Mouse (Mus musculus) intestine, postnatal 0 days (tissue): ENCODE measurements around the gene Fcrlb. TPM values are rescaled to one million over a fixed set of nuclear protein-coding genes. Genes with fewer than 3 reads are reported as not detected.

Experiments used
- ATAC-seq: fragments of 200-750 bp; cut with Nextera tagmentation; 2 replicates; pipeline ENCODE4 v1.8.0; 2017; ENCODE audit warnings: mild to moderate bottlenecking, moderate TSS enrichment, moderate library complexity
- H3K27ac ChIP-seq: fragments of 300-500 bp; sonication (generic); 2 replicates; pipeline ENCODE4 v1.5.1; 2014; ENCODE audit warnings: mild to moderate bottlenecking, low read depth, low read length, moderate library complexity
- H3K27me3 ChIP-seq: fragments of 300-500 bp; sonication (generic); replicated peaks from 2 replicates; pipeline ENCODE4 v1.6.1; 2014; ENCODE audit warnings: low read length, mixed read lengths; ENCODE audit not compliant: control insufficient read depth, insufficient read depth
- H3K36me3 ChIP-seq: fragments of 300-500 bp; sonication (generic); 2 replicates; pipeline ENCODE4 v1.6.1; 2014; ENCODE audit warnings: mild to moderate bottlenecking, moderate library complexity; ENCODE audit not compliant: control insufficient read depth, insufficient read depth
- H3K4me1 ChIP-seq: fragments of 300-500 bp; sonication (generic); replicated peaks from 2 replicates; pipeline ENCODE4 v1.6.1; 2014; ENCODE audit warnings: antibody characterized with exemption, low read length, mixed read lengths; ENCODE audit not compliant: control insufficient read depth, insufficient read depth
- H3K4me2 ChIP-seq: fragments of 300-500 bp; sonication (generic); replicated peaks from 2 replicates; pipeline ENCODE4 v1.6.1; 2014; ENCODE audit warnings: low read depth, mild to moderate bottlenecking, moderate library complexity
- H3K4me3 ChIP-seq: fragments of 300-500 bp; sonication (generic); 2 replicates; pipeline ENCODE4 v1.5.1; 2014; ENCODE audit warnings: low read depth, low read length
- H3K9ac ChIP-seq: fragments of 300-500 bp; sonication (generic); 2 replicates; pipeline ENCODE4 v1.6.1; 2014; ENCODE audit warnings: mild to moderate bottlenecking, low read depth, low read length
- H3K9me3 ChIP-seq: fragments of 300-500 bp; sonication (generic); 2 replicates; pipeline ENCODE4 v1.6.1; 2016; ENCODE audit warnings: mixed run types; ENCODE audit not compliant: control insufficient read depth
- CTCF ChIP-seq: sonication (generic); IDR thresholded peaks from 2 replicates; pipeline ENCODE4 v1.5.1; 2016; ENCODE audit warnings: low read depth, mild to moderate bottlenecking, control low read depth, antibody characterized with exemption, moderate library complexity
- WGBS: fragments of 180-500 bp; shearing (Covaris S2); extraction: QIAGEN DNeasy Blood & Tissue Kit; methylation state at CpG from one replicate; pipeline ENCODE4 v1.1.7; 2014; 5-methylcytosine and 5-hydroxymethylcytosine counted together
- polyA plus RNA-seq: library from polyadenylated mRNA; unstranded; fragments of >200 nt; fragmentation: Nextera tagmentation; extraction: Ambion mirVana; gene quantifications from 2 replicates; pipeline ENCODE4 v1.2.1, GENCODE M21; 2015

Fcrlb gene
- polyA plus RNA-seq, 1 experiment from 2014 or later, result 0.12 TPM

GRCm38 (mm10) chr1:170892279-170892678 lies 20.5 kb downstream of the Fcrlb start:
- Histone ChIP-seq H3K9ac (no peak overlapping the region), H3K4me1 (no peaks in the 10 kb centered on the region), H3K9me3 (no peaks in the 10 kb centered on the region), H3K27me3 (no peaks in the 10 kb centered on the region), H3K36me3 (no peaks in the 10 kb centered on the region), H3K4me2 (no peak overlapping the region), H3K4me3 (no peak overlapping the region), H3K27ac (no peak overlapping the region)
- ATAC-seq, result no peak
- 55% methylated on average over 1 of the region's 1 CpGs for WGBS
- no peak for TF ChIP-seq CTCF

DNA sequence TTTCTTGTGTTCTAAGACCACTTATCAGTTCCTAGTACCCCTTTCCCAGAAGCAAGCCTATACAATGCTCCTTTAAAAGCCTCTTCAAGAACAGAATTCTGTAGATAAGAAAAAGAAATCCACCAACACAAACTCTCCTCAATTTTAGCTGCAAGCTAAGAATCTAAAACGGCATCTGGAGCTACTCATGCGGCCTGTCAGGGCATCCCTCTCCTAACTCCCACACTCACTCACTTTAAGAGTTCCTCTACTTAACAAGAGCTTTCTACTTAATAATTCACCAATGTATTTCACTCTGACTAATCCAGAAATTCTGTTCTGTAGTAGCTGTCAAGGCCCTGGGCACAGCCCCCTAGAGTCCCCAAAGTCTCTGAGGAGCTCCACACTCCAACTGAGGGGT lies 21.1 kb downstream of the Fcrlb start:
- Histone ChIP-seq H3K4me1 (no peaks in the 10 kb centered on the region), H3K4me2 (no peak overlapping the region), H3K4me3 (no peak overlapping the region), H3K9me3 (no peaks in the 10 kb centered on the region), H3K27ac (no peak overlapping the region), H3K36me3 (no peaks in the 10 kb centered on the region), H3K9ac (no peak overlapping the region), H3K27me3 (no peaks in the 10 kb centered on the region)
- WGBS, result 62% methylated on average over 2 of the region's 2 CpGs
- ATAC-seq, result no peak
- no peak for TF ChIP-seq CTCF

GRCm38 (mm10) chr1:170889310-170889709 lies 23.4 kb downstream of the Fcrlb start:
- Histone ChIP-seq H3K9ac (no peak overlapping the region), H3K27me3 (no peaks in the 10 kb centered on the region), H3K4me3 (no peak overlapping the region), H3K27ac (no peak overlapping the region), H3K9me3 (no peaks in the 10 kb centered on the region), H3K4me1 (no peaks in the 10 kb centered on the region), H3K36me3 (no peaks in the 10 kb centered on the region), H3K4me2 (no peak overlapping the region)
- ATAC-seq, result no peak
- WGBS, result 86% methylated on average over 4 of the region's 4 CpGs
- TF ChIP-seq CTCF, result no peak

DNA sequence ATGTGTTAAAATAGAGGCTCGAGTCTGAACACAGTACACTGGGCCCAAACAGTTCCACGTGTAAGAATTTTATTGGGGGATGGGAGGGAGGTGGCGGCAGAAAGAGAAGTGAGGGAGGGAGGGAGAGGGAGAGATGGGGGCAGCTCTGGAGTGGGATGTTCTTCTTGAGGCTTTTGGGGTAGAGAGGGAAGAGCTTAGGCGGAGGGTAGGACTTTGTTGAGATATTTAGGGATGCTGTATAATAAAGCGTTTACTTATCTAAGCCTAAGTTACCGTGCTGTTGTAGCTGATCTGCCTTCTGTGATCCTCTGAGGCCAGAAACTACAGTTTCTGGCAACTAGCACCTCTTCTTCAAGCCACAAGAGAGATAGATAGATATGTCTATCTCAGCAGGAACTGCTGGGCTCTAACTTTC lies 26.7 kb downstream of the Fcrlb start:
- Histone ChIP-seq H3K9me3 (no peaks in the 10 kb centered on the region), H3K4me3 (peak overlapping the region; percentile 13), H3K27ac (peak overlapping the region; percentile 95), H3K4me2 (peak overlapping the region; percentile 70), H3K36me3 (no peaks in the 10 kb centered on the region; the same call in 1 of the 2 replicates), H3K9ac (no peak overlapping the region), H3K27me3 (no peaks in the 10 kb centered on the region), H3K4me1 (no peaks in the 10 kb centered on the region)
- no peak for TF ChIP-seq CTCF
- ATAC-seq, result no peak
- WGBS, result 10% methylated on average over 6 of the region's 6 CpGs

DNA sequence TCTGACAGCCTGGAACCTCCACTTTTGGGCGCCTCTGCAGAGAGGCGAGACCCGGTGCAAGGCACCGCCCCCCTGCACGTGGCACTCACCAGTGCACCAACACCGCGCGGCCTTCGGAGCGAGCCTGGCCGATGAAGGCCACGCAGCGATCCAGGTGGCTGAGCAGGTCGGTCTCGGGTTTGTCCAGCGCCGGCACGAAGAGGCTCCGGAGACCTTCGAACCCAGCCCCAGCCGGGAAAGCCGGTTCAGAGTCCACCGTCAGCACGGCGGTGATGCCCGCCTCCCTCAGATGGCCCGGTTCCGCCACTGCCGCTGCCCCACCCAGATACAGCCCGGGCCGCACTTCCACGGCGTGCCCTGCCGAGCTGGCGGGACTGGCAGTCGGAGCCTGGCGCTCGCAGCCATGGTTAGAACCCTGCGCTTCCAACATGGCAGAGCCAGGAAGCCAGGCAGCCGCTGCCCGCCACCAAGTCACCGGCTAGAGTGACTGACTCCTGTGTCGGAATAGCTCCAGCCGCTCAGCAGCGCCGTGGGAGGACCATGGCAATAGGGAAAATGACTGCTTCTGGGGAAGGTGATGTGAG lies 27.7 kb downstream of the Fcrlb start, which contains the start of the genes Gm26620 and Dusp12:
TSS of gene Gm26620 (plus strand) at position 88 of the 584 bp plus-strand sequence.
TSS of gene Dusp12 (minus strand) at position 563 of the 584 bp plus-strand sequence.
- TF ChIP-seq CTCF, result peak; percentile 81
- peak within 1 kb of the TSS; percentile 47 for H3K9ac ChIP-seq
- H3K4me2 ChIP-seq, result peak within 1 kb of the TSS; percentile 70
- H3K4me1 ChIP-seq, result no peaks in the 10 kb centered on the region
- peak within 1 kb of the TSS; percentile 95 for H3K27ac ChIP-seq
- ATAC-seq, result peak; percentile 90
- no peaks in the 10 kb centered on the region for H3K9me3 ChIP-seq
- WGBS, result under 1% methylated on average over 46 of the region's 46 CpGs
- H3K27me3 ChIP-seq, result no peaks in the 10 kb centered on the region
- H3K36me3 ChIP-seq, result peaks cover 7% of the 10 kb centered on the region
- peak within 1 kb of the TSS; percentile 68 for H3K4me3 ChIP-seq

DNA sequence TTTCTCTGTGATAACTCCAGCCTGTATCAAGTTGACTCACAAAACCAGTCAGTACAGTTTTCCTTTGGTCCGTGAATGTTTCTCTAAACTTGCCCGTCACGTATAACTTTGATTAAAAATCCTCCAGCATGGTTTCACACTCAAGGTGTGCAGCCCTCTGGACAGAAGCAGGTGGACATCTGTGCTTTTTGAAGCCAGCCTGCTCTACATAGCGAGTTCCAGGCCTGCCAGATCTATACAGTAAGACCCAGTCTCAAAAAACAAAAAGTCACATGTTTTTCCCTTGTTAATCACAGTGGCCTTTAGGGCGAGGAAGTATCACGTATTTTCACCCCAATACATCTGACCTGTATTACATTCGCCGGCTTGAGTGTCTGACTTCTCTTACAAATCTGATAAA lies 28.4 kb downstream of the Fcrlb start:
- WGBS, result 10% methylated on average over 8 of the region's 8 CpGs
- H3K27me3 ChIP-seq, result no peaks in the 10 kb centered on the region
- H3K4me3 ChIP-seq, result peak overlapping the region; percentile 68
- peak overlapping the region; percentile 47; the same call in 1 of the 2 replicates for H3K9ac ChIP-seq
- peak overlapping the region; percentile 70 for H3K4me2 ChIP-seq
- H3K4me1 ChIP-seq, result no peaks in the 10 kb centered on the region
- ATAC-seq, result no peak
- no peaks in the 10 kb centered on the region for H3K9me3 ChIP-seq
- no peak for TF ChIP-seq CTCF
- H3K27ac ChIP-seq, result peak overlapping the region; percentile 95
- peaks cover 13% of the 10 kb centered on the region for H3K36me3 ChIP-seq
